Mouse (Mus musculus) duodenum, adult 2 months (tissue): Measurements from ENCODE around the gene Krtap9-3. TPM values are rescaled to one million over a fixed set of nuclear protein-coding genes. Genes with fewer than 3 reads are reported as not detected.

ENCODE experiments used
- polyA plus RNA-seq: library from polyadenylated mRNA; depleted of rRNA; stranded (reverse); fragments of >200 nt; gene quantifications from 2 replicates; pipeline ENCODE4 v1.2.3, GENCODE M21; 2012; ENCODE audit warnings: low replicate concordance; rRNA removed

Krtap9-3 gene
- polyA plus RNA-seq: not detected in 2 replicates

GRCm38 (mm10) chr11:99597742-99598141 is at the start of gene Krtap9-3:
TSS of gene Krtap9-3 (minus strand) at chr11:99598105.

GRCm38 (mm10) chr11:99643635-99644139 is 45.8 kb upstream of the Krtap9-3 start, which contains the start of gene Krtap4-7:
TSS of gene Krtap4-7 (minus strand) at chr11:99644089.

GRCm38 (mm10) chr11:99634653-99635134 is 36.8 kb upstream of the Krtap9-3 start, which contains the start of gene Krtap4-2:
TSS of gene Krtap4-2 (minus strand) at chr11:99635084.

GRCm38 (mm10) chr11:99628138-99628537 is 30.2 kb upstream of the Krtap9-3 start, which contains the start of gene Krtap4-1:
TSS of gene Krtap4-1 (minus strand) at chr11:99628238.

GRCm38 (mm10) chr11:99620335-99620734 is 22.4 kb upstream of the Krtap9-3 start, which contains the start of gene Gm11562:
TSS of gene Gm11562 (minus strand) at chr11:99620435.

GRCm38 (mm10) chr11:99614796-99615363 is 17.0 kb upstream of the Krtap9-3 start, which contains the start of gene Krtap2-4:
TSS of gene Krtap2-4 (minus strand) at chr11:99614846.

GRCm38 (mm10) chr11:99610089-99610488 is 12.2 kb upstream of the Krtap9-3 start, which contains the start of gene Gm11937:
TSS of gene Gm11937 (minus strand) at chr11:99610189.

GRCm38 (mm10) chr11:99603208-99603607 is 5.3 kb upstream of the Krtap9-3 start, which contains the start of gene Gm11938:
TSS of gene Gm11938 (minus strand) at chr11:99603308.

GRCm38 (mm10) chr11:99590981-99591380 is 6.9 kb downstream of the Krtap9-3 start, which contains the start of gene Krtap1-3:
TSS of gene Krtap1-3 (minus strand) at chr11:99591339.

GRCm38 (mm10) chr11:99583245-99583704 is 14.6 kb downstream of the Krtap9-3 start, which contains the start of gene Krtap1-4:
TSS of gene Krtap1-4 (minus strand) at chr11:99583654.

GRCm38 (mm10) chr11:99580636-99581035 is 17.3 kb downstream of the Krtap9-3 start, which contains the start of gene Krtap1-5:
TSS of gene Krtap1-5 (minus strand) at chr11:99581016.

GRCm38 (mm10) chr11:99566530-99566929 is 31.4 kb downstream of the Krtap9-3 start, which contains the start of gene Krtap3-1:
TSS of gene Krtap3-1 (minus strand) at chr11:99566630.

GRCm38 (mm10) chr11:99559366-99559765 is 38.5 kb downstream of the Krtap9-3 start, which contains the start of gene Gm11939:
TSS of gene Gm11939 (minus strand) at chr11:99559466.

GRCm38 (mm10) chr11:99556753-99557152 is 41.2 kb downstream of the Krtap9-3 start, which contains the start of gene Krtap3-2:
TSS of gene Krtap3-2 (minus strand) at chr11:99556853.

GRCm38 (mm10) chr11:99550765-99551164 is 47.1 kb downstream of the Krtap9-3 start, which contains the start of gene Krtap3-3:
TSS of gene Krtap3-3 (minus strand) at chr11:99550865.

Other genes starting within 250 kb of the Krtap9-3 start
- gene Krt27, start 247.0 kb downstream of the Krtap9-3 start, polyA plus RNA-seq: not detected in 2 replicates
- 0.15 TPM in 1 of 2 replicates, not detected in the other for gene Krt28, start 223.2 kb downstream of the Krtap9-3 start, polyA plus RNA-seq
- 0.22 and 0.31 TPM in 2 replicates for gene Krt10, start 208.7 kb downstream of the Krtap9-3 start, polyA plus RNA-seq
- 2.3 and 5.4 TPM in 2 replicates for gene Krt12, start 175.8 kb downstream of the Krtap9-3 start, polyA plus RNA-seq
- gene Krt20, start 160.0 kb downstream of the Krtap9-3 start, polyA plus RNA-seq: 90.1 and 382 TPM in 2 replicates
- gene Krt23, start 105.0 kb downstream of the Krtap9-3 start, polyA plus RNA-seq: 2.5 and 23.6 TPM in 2 replicates
- not detected in 2 replicates for gene Krt39, start 76.8 kb downstream of the Krtap9-3 start, polyA plus RNA-seq
- gene Krt40, start 54.9 kb downstream of the Krtap9-3 start, polyA plus RNA-seq: not detected in 2 replicates
- not detected in 2 replicates for gene Krtap3-3, start 47.2 kb downstream of the Krtap9-3 start, polyA plus RNA-seq
- gene Krtap3-2, start 41.3 kb downstream of the Krtap9-3 start, polyA plus RNA-seq: not detected in 2 replicates
- not detected in 2 replicates for gene Gm11939, start 38.6 kb downstream of the Krtap9-3 start, polyA plus RNA-seq
- gene Krtap3-1, start 31.5 kb downstream of the Krtap9-3 start, polyA plus RNA-seq: 0.21 TPM in 1 of 2 replicates, not detected in the other
- not detected in 2 replicates for gene Krtap1-5, start 17.1 kb downstream of the Krtap9-3 start, polyA plus RNA-seq
- gene Krtap1-4, start 14.5 kb downstream of the Krtap9-3 start, polyA plus RNA-seq: not detected in 2 replicates
- not detected in 2 replicates for gene Krtap1-3, start 6.8 kb downstream of the Krtap9-3 start, polyA plus RNA-seq
- not detected in 2 replicates for gene Gm11938, start 5.2 kb upstream of the Krtap9-3 start, polyA plus RNA-seq
- gene Gm11937, start 12.1 kb upstream of the Krtap9-3 start, polyA plus RNA-seq: not detected in 2 replicates
- gene Krtap2-4, start 16.7 kb upstream of the Krtap9-3 start, polyA plus RNA-seq: 0.27 TPM in 1 of 2 replicates, not detected in the other
- gene Gm11562, start 22.3 kb upstream of the Krtap9-3 start, polyA plus RNA-seq: not detected in 2 replicates
- gene Krtap4-1, start 30.1 kb upstream of the Krtap9-3 start, polyA plus RNA-seq: not detected in 2 replicates
- gene Krtap4-2, start 37.0 kb upstream of the Krtap9-3 start, polyA plus RNA-seq: not detected in 2 replicates
- gene Krtap4-7, start 46.0 kb upstream of the Krtap9-3 start, polyA plus RNA-seq: not detected in 2 replicates
- gene Gm11555, start 52.1 kb upstream of the Krtap9-3 start, polyA plus RNA-seq: not detected in 2 replicates
- not detected in 2 replicates for gene Gm11563, start 60.9 kb upstream of the Krtap9-3 start, polyA plus RNA-seq
- not detected in 2 replicates for gene Krtap4-6, start 67.9 kb upstream of the Krtap9-3 start, polyA plus RNA-seq
- gene Gm14190, start 92.6 kb upstream of the Krtap9-3 start, polyA plus RNA-seq: not detected in 2 replicates
- gene Gm14180, start 136.2 kb upstream of the Krtap9-3 start, polyA plus RNA-seq: not detected in 2 replicates
- not detected in 2 replicates for gene Gm11595, start 174.8 kb upstream of the Krtap9-3 start, polyA plus RNA-seq
- gene Krtap4-8, start 182.6 kb upstream of the Krtap9-3 start, polyA plus RNA-seq: not detected in 2 replicates
- not detected in 2 replicates for gene Krtap4-9, start 187.1 kb upstream of the Krtap9-3 start, polyA plus RNA-seq
- gene Gm11596, start 195.4 kb upstream of the Krtap9-3 start, polyA plus RNA-seq: not detected in 2 replicates
- gene Gm11569, start 200.8 kb upstream of the Krtap9-3 start, polyA plus RNA-seq: not detected in 2 replicates
- gene Gm11554, start 206.3 kb upstream of the Krtap9-3 start, polyA plus RNA-seq: not detected in 2 replicates
- not detected in 2 replicates for gene Krtap4-13, start 211.8 kb upstream of the Krtap9-3 start, polyA plus RNA-seq
- not detected in 2 replicates for gene Gm11564, start 217.6 kb upstream of the Krtap9-3 start, polyA plus RNA-seq
- gene 2300003K06Rik, start 240.0 kb upstream of the Krtap9-3 start, polyA plus RNA-seq: not detected in 2 replicates